Mouse (Mus musculus) neural tube, embryonic 11.5 days (tissue): ENCODE results near the gene Kctd7. TPM values are rescaled to one million over a fixed set of nuclear protein-coding genes. Genes with fewer than 3 reads are reported as not detected.
A peak's percentile ranks its signal among the peaks of the same experiment; 100 is the strongest.

Experiments
- ATAC-seq: fragments of 200-750 bp; cut with Nextera tagmentation; 2 replicates; pipeline ENCODE4 v1.8.0; 2017; ENCODE audit warnings: moderate number of reproducible peaks, mild to moderate bottlenecking, moderate TSS enrichment, moderate library complexity; ENCODE audit not compliant: insufficient read depth, low FRiP score, low TSS enrichment
- DNase-seq: peaks from one replicate; pipeline ENCODE4 v3.0.0-alpha.2; 2015; ENCODE audit warnings: low spot score
- H3K27ac ChIP-seq: fragments of 300-500 bp; sonication (generic); 2 replicates; pipeline ENCODE4 v1.5.1; 2014; ENCODE audit warnings: low read depth, mild to moderate bottlenecking, low read length
- H3K27me3 ChIP-seq: fragments of 300-500 bp; sonication (generic); 2 replicates; pipeline ENCODE4 v1.6.1; 2014; ENCODE audit warnings: mild to moderate bottlenecking, low read length, mixed read lengths; ENCODE audit not compliant: control insufficient read depth, insufficient read depth
- H3K36me3 ChIP-seq: fragments of 300-500 bp; sonication (generic); 2 replicates; pipeline ENCODE4 v1.6.1; 2014; ENCODE audit warnings: mild to moderate bottlenecking, low read length, moderate library complexity, mixed read lengths; ENCODE audit not compliant: control insufficient read depth, insufficient read depth
- H3K4me1 ChIP-seq: fragments of 300-500 bp; sonication (generic); 2 replicates; pipeline ENCODE4 v1.6.1; 2014; ENCODE audit warnings: low read length, mixed read lengths; ENCODE audit not compliant: control insufficient read depth, insufficient read depth
- H3K4me2 ChIP-seq: fragments of 300-500 bp; sonication (generic); 2 replicates; pipeline ENCODE4 v1.6.1; 2014; ENCODE audit warnings: low read depth, mild to moderate bottlenecking, moderate library complexity
- H3K4me3 ChIP-seq: fragments of 300-500 bp; sonication (generic); 2 replicates; pipeline ENCODE4 v1.5.1; 2014; ENCODE audit warnings: low read depth, low read length
- H3K9ac ChIP-seq: fragments of 300-500 bp; sonication (generic); 2 replicates; pipeline ENCODE4 v1.6.1; 2014; ENCODE audit warnings: mild to moderate bottlenecking, low read length
- H3K9me3 ChIP-seq: fragments of 300-500 bp; sonication (generic); 2 replicates; pipeline ENCODE4 v1.6.1; 2016; ENCODE audit warnings: low read length; ENCODE audit not compliant: control insufficient read depth
- WGBS: fragments of 180-500 bp; shearing (Covaris S2); extraction: QIAGEN DNeasy Blood & Tissue Kit; methylation state at CpG from one replicate; pipeline ENCODE4 v1.1.7; 2014; 5-methylcytosine and 5-hydroxymethylcytosine counted together
- polyA plus RNA-seq: library from polyadenylated mRNA; unstranded; fragments of >200 nt; fragmentation: Nextera tagmentation; extraction: Ambion mirVana; gene quantifications from 2 replicates; pipeline ENCODE4 v1.2.1, GENCODE M21; 2014

Gene Kctd7
- polyA plus RNA-seq, 1 experiment from 2014 or later, result 8.3 TPM

DNA sequence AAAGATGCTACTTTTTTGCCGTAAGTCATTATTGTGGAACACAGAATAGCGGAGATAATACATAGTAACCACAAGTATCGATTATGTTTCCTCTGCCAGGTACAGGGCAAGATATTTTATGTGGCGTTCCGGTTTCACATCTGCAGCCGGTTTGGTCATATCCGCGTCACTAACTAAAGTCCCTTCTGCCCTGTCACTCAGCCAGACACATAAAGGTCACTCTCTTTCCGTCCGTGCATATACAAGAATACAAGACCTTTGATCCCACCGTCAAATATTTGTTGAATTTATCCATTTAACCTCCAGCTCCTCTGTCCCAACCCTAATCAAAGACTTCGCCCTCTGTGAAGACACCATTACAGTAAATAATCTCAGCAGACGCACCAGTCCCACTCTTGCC is 8.1 kb upstream of the Kctd7 start:
- no peak overlapping the region for H3K4me2 ChIP-seq
- no peak overlapping the region for H3K27ac ChIP-seq
- ATAC-seq (no peak), DNase-seq (no peak)
- H3K36me3 ChIP-seq, result no peaks in the 10 kb centered on the region
- no peak overlapping the region for H3K9ac ChIP-seq
- no peaks in the 10 kb centered on the region for H3K4me1 ChIP-seq
- WGBS, result 95% methylated on average over 13 of the region's 13 CpGs
- H3K27me3 ChIP-seq, result no peaks in the 10 kb centered on the region
- H3K4me3 ChIP-seq, result no peak overlapping the region
- no peaks in the 10 kb centered on the region for H3K9me3 ChIP-seq

DNA sequence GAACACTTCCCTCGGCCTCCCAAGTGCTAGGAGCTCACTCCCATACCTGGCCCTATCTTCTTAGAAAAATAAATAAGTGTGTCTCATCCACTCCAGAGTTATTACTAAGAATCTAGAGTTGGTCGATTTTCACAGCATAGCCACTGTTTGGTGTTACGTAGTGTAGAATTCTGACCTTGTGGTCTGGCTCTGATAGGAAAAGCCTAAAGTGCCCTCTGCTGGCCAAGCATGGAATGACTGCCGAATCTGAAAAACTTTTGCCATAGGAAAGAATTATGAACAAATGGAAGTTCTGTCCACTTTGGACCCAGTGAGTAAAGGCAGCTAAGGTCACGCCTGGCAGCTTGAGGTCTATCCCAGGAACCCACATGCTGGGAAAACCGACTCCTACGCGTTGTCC is 5.3 kb upstream of the Kctd7 start:
- Histone ChIP-seq H3K36me3 (no peaks in the 10 kb centered on the region), H3K27ac (no peak overlapping the region), H3K4me1 (no peaks in the 10 kb centered on the region), H3K27me3 (no peaks in the 10 kb centered on the region), H3K9me3 (no peaks in the 10 kb centered on the region), H3K9ac (no peak overlapping the region), H3K4me2 (no peak overlapping the region), H3K4me3 (no peak overlapping the region)
- DNase-seq (peak; percentile 71), ATAC-seq (no peak)
- WGBS, result 31% methylated on average over 8 of the region's 8 CpGs

DNA sequence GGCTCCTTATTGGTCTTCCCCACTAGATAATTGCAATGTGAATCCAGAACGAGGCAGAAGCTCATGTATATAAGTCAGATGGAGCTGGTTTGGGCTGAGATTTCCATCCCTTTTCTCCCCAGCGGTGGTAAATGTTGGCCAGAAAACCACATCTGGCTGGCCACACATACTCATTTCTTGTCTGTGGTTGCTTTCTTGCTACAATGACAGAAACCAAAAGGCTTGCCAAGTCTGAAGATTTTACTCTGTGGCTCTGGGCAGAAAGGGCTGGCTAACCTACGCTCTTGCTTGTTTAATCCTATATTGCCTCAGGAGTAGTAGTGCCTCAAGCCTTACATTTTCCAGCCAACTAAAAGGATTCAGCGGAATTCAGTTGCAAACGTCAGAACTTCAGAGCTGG is 3.5 kb upstream of the Kctd7 start:
- H3K36me3 ChIP-seq, result no peaks in the 10 kb centered on the region
- ATAC-seq, result no peak
- H3K27me3 ChIP-seq, result no peaks in the 10 kb centered on the region
- H3K27ac ChIP-seq, result no peak overlapping the region
- 83% methylated on average over 5 of the region's 5 CpGs for WGBS
- no peak for DNase-seq
- H3K9me3 ChIP-seq, result no peaks in the 10 kb centered on the region
- no peak overlapping the region for H3K4me2 ChIP-seq
- no peak overlapping the region for H3K4me3 ChIP-seq
- H3K4me1 ChIP-seq, result peaks cover 5% of the 10 kb centered on the region; the same call in 1 of the 2 replicates
- H3K9ac ChIP-seq, result no peak overlapping the region

DNA sequence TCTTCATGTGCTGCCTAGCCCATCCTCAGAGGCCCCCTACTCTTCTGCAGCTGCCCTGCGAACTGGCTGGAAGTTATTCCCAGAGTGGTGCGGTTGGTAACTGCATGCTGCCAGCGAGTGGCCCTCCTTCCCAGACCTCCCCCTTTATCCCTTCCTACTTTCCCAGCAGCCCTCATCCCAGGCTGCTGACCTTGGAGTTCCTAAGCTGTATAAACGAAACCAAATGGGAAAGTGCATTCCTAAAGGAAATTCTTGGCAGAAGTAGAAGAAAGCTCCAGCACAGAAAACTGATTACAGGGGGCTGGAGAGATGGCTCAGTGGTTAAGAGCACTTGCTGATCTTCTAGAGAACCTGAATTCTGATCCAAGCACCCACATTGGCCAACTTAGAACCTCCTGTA is 2.6 kb upstream of the Kctd7 start:
- H3K9ac ChIP-seq, result no peak overlapping the region
- 57% methylated on average over 4 of the region's 4 CpGs for WGBS
- no peaks in the 10 kb centered on the region for H3K9me3 ChIP-seq
- no peak overlapping the region for H3K4me2 ChIP-seq
- ATAC-seq, result no peak
- H3K4me3 ChIP-seq, result no peak overlapping the region
- peaks cover 5% of the 10 kb centered on the region; the same call in 1 of the 2 replicates for H3K4me1 ChIP-seq
- no peak for DNase-seq
- no peaks in the 10 kb centered on the region for H3K27me3 ChIP-seq
- H3K27ac ChIP-seq, result no peak overlapping the region
- H3K36me3 ChIP-seq, result no peaks in the 10 kb centered on the region

DNA sequence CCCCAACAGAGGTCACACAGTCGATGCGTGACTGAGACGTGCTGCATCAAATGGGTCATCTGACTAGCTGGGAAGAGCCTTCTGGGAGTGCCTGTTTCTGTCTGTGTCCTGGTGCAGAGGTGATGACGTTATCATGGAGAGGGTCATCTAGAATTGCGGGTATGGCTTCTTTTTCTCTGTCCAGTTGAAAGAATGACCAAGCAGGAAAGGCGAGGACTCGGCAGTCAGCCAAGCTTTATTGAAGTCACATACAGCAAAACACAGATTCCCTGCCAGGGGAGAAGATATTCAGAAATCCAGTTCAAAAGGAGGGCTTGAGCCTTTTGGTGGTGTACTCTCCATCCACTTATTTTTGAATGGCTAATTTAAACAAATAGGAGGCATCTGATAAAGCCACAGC is 1.6 kb upstream of the Kctd7 start:
- 93% methylated on average over 7 of the region's 7 CpGs for WGBS
- Histone ChIP-seq H3K4me2 (no peak overlapping the region), H3K36me3 (no peaks in the 10 kb centered on the region), H3K27ac (no peak overlapping the region), H3K27me3 (no peaks in the 10 kb centered on the region), H3K9ac (no peak overlapping the region), H3K4me1 (peaks cover 5% of the 10 kb centered on the region; the same call in 1 of the 2 replicates), H3K9me3 (no peaks in the 10 kb centered on the region), H3K4me3 (no peak overlapping the region)
- ATAC-seq (no peak), DNase-seq (no peak)

DNA sequence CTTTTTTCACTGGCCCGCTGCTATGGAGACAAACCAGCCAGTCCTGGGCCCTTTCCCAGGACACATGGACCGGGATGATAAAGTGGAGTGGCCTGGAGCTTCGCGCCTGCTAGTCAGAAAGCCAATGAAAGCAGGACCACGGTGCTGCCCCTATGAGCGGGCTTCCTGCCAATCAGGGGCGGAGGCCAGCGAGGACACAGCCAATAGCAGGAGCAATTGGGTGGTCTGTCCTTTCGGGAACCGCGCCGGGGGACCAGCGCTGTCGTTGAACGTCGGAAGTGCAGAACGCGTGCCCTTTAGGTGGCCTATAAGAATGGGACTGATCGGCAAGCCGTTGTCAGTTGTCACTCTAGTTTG is 706 bp upstream of the Kctd7 start:
- Histone ChIP-seq H3K36me3 (no peaks in the 10 kb centered on the region), H3K9ac (peak overlapping the region; percentile 33), H3K4me3 (peak overlapping the region; percentile 51), H3K4me1 (peaks cover 5% of the 10 kb centered on the region; the same call in 1 of the 2 replicates), H3K27ac (peak overlapping the region; percentile 69), H3K9me3 (no peaks in the 10 kb centered on the region), H3K4me2 (peak overlapping the region; percentile 79), H3K27me3 (no peaks in the 10 kb centered on the region)
- 2% methylated on average over 20 of the region's 20 CpGs for WGBS
- ATAC-seq (peak; percentile 58), DNase-seq (peak; percentile 82)

DNA sequence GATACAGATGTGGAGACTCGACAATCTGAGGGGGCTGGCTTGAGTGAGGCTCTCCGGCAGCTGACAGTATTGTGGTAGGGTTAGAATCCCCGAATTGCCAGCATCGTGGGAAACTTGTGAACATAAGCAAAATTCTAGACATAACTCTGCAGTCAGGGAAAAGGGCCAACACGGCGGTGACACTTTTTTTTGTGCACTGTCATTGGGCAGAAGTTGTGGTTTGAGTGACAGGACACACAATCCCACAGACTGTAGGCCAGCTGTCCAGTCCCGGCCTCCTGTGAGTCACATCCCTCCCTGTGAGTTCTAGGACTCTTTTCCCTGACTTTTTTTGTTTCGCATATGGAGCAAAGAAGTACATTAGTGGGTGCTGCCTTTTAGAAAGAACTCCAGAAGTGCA is 1.3 kb downstream of the Kctd7 start:
- no peak for DNase-seq
- H3K4me1 ChIP-seq, result peaks cover 5% of the 10 kb centered on the region; the same call in 1 of the 2 replicates
- H3K4me2 ChIP-seq, result no peak overlapping the region; the same call in 1 of the 2 replicates
- no peaks in the 10 kb centered on the region for H3K27me3 ChIP-seq
- ATAC-seq, result no peak
- H3K4me3 ChIP-seq, result no peak overlapping the region
- H3K9me3 ChIP-seq, result no peaks in the 10 kb centered on the region
- H3K9ac ChIP-seq, result no peak overlapping the region
- no peak overlapping the region for H3K27ac ChIP-seq
- no peaks in the 10 kb centered on the region for H3K36me3 ChIP-seq
- WGBS, result 88% methylated on average over 8 of the region's 8 CpGs

DNA sequence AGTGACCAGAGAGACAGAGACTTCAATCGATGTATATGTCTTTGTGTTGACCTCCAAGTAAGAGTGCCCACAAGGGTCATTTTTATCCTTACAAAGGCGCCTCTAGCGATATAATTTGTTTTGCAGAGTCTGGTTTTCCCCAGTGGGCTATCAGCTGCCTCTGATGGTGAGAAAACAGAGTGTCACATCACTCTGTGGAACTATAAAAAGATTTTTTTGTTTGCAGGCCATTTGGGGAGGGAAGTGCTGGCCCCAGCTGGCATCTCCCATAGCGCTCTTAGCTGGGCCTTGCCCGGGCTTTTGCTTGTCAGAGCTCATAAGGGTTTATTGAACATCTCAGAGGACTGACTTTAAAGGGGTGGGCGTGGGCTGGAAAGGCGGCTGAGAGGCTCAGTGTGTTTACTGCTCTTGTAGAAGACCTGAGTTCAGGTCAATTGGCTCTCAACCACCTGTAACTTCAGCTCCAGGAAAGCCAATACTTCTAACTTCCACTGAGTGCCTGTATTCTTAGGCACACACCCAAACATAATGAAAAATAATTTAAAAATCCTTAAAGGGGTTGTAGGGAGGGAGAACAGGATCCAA is 5.2 kb downstream of the Kctd7 start:
- WGBS, result 61% methylated on average over 7 of the region's 7 CpGs

DNA sequence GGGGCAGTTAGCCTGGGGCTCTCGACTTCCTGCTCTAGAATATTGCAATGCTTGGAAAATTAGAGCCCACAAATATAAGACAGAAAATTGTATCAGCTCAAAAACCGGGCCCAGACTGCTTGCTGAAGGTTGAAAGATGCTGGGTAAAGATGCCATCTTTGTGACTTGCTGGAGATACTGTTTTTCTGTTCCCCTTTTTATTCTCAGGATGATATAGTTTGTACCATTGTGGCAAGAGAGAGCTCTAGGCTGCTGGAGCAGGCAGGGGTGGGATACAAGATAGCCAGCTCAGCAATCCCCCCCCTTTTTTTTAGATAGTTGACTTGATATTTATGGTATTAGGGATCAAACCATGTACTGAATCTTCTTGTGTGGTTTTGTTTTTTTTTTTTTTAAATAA is 9.6 kb downstream of the Kctd7 start:
- H3K9ac ChIP-seq, result no peak overlapping the region
- H3K27me3 ChIP-seq, result no peaks in the 10 kb centered on the region
- no peaks in the 10 kb centered on the region for H3K4me1 ChIP-seq
- no peak overlapping the region for H3K27ac ChIP-seq
- H3K9me3 ChIP-seq, result no peaks in the 10 kb centered on the region
- H3K36me3 ChIP-seq, result no peaks in the 10 kb centered on the region; the same call in 1 of the 2 replicates
- no peak overlapping the region for H3K4me2 ChIP-seq
- DNase-seq, result no peak
- 80% methylated on average over 2 of the region's 2 CpGs for WGBS
- no peak for ATAC-seq
- H3K4me3 ChIP-seq, result no peak overlapping the region

More for the DNA sequence above, 5.2 kb downstream of the Kctd7 start:
- H3K4me3 ChIP-seq, result no peak overlapping the region
- no peak overlapping the region for H3K9ac ChIP-seq
- H3K27ac ChIP-seq, result no peak overlapping the region
- DNase-seq (no peak), ATAC-seq (no peak)
- H3K4me1 ChIP-seq, result peaks cover 5% of the 10 kb centered on the region; the same call in 1 of the 2 replicates
- H3K4me2 ChIP-seq, result no peak overlapping the region
- H3K9me3 ChIP-seq, result no peaks in the 10 kb centered on the region
- no peaks in the 10 kb centered on the region; the same call in 1 of the 2 replicates for H3K36me3 ChIP-seq
- no peaks in the 10 kb centered on the region for H3K27me3 ChIP-seq
